Mouse (Mus musculus) stomach, postnatal 0 days (tissue): ENCODE measurements around the gene Mrtfa. TPM values are rescaled to one million over a fixed set of nuclear protein-coding genes. Genes with fewer than 3 reads are reported as not detected.
A peak's percentile ranks its signal among the peaks of the same experiment; 100 is the strongest.

Source experiments
- ATAC-seq: fragments of 200-750 bp; cut with Nextera tagmentation; 2 replicates; pipeline ENCODE4 v1.8.0; 2017; ENCODE audit not compliant: low FRiP score, low TSS enrichment
- DNase-seq: peaks from one replicate; pipeline ENCODE4 v3.0.0-alpha.2; 2016; ENCODE audit warnings: low spot score
- H3K27ac ChIP-seq: fragments of 300-500 bp; sonication (generic); replicated peaks from 2 replicates; pipeline ENCODE4 v1.5.1; 2014; ENCODE audit warnings: mild to moderate bottlenecking, control low read depth
- H3K27me3 ChIP-seq: fragments of 300-500 bp; sonication (generic); 2 replicates; pipeline ENCODE4 v1.6.1; 2014; ENCODE audit warnings: low read length; ENCODE audit not compliant: control insufficient read depth, insufficient read depth
- H3K36me3 ChIP-seq: fragments of 300-500 bp; sonication (generic); 2 replicates; pipeline ENCODE4 v1.6.1; 2014; ENCODE audit warnings: low read length, mixed read lengths; ENCODE audit not compliant: control insufficient read depth, insufficient read depth
- H3K4me1 ChIP-seq: fragments of 300-500 bp; sonication (generic); replicated peaks from 2 replicates; pipeline ENCODE4 v1.6.1; 2014; ENCODE audit warnings: antibody characterized with exemption; ENCODE audit not compliant: control insufficient read depth, insufficient read depth
- H3K4me2 ChIP-seq: fragments of 300-500 bp; sonication (generic); replicated peaks from 2 replicates; pipeline ENCODE4 v1.6.1; 2014; ENCODE audit warnings: low read depth, mild to moderate bottlenecking, control low read depth, moderate library complexity
- H3K4me3 ChIP-seq: fragments of 300-500 bp; sonication (generic); 2 replicates; pipeline ENCODE4 v1.5.1; 2014; ENCODE audit warnings: low read depth, low read length, control low read depth
- H3K9ac ChIP-seq: fragments of 300-500 bp; sonication (generic); 2 replicates; pipeline ENCODE4 v1.6.1; 2014; ENCODE audit warnings: mild to moderate bottlenecking, low read length, control low read depth, mixed read lengths
- H3K9me3 ChIP-seq: fragments of 300-500 bp; sonication (generic); 2 replicates; pipeline ENCODE4 v1.6.1; 2016; ENCODE audit warnings: low read length; ENCODE audit not compliant: control insufficient read depth
- CTCF ChIP-seq: IDR thresholded peaks from 2 replicates; pipeline ENCODE4 v1.5.1; 2016; ENCODE audit warnings: antibody characterized with exemption, low read depth, mild to moderate bottlenecking, moderate library complexity
- EP300 ChIP-seq: optimal IDR thresholded peaks from 2 replicates; pipeline ENCODE3; 2016; ENCODE audit warnings: antibody characterized with exemption
- WGBS: fragments of 180-500 bp; shearing (Covaris S2); extraction: QIAGEN DNeasy Blood & Tissue Kit; methylation state at CpG from one replicate; pipeline ENCODE4 v1.1.7; 2014; 5-methylcytosine and 5-hydroxymethylcytosine counted together
- polyA plus RNA-seq: library from polyadenylated mRNA; unstranded; fragments of >200 nt; fragmentation: Nextera tagmentation; extraction: Ambion mirVana; gene quantifications from 2 replicates; pipeline ENCODE4 v1.2.1, GENCODE M21; 2015

The Mrtfa gene
- polyA plus RNA-seq, 1 experiment from 2014 or later, result 12.6 TPM

GRCm38 (mm10) chr15:81016488-81016887 lies 174.1 kb downstream of the Mrtfa start:
- no peaks in the 10 kb centered on the region for H3K9me3 ChIP-seq
- no peaks in the 10 kb centered on the region for H3K4me1 ChIP-seq
- 77% methylated on average over 10 of the region's 10 CpGs for WGBS
- DNase-seq (no peak), ATAC-seq (no peak)
- H3K4me2 ChIP-seq, result no peak overlapping the region
- no peak overlapping the region for H3K9ac ChIP-seq
- no peak for TF ChIP-seq EP300
- no peak for TF ChIP-seq CTCF
- no peak overlapping the region for H3K27ac ChIP-seq
- H3K36me3 ChIP-seq, result peaks cover 57% of the 10 kb centered on the region
- H3K27me3 ChIP-seq, result no peaks in the 10 kb centered on the region
- no peak overlapping the region for H3K4me3 ChIP-seq

GRCm38 (mm10) chr15:81015068-81015744 lies 175.4 kb downstream of the Mrtfa start:
- 70% methylated on average over 5 of the region's 5 CpGs for WGBS
- DNase-seq (no peak), ATAC-seq (no peak; the same call in 1 of the 2 replicates)
- H3K4me2 ChIP-seq, result no peak overlapping the region
- no peak overlapping the region; the same call in 1 of the 2 replicates for H3K27ac ChIP-seq
- H3K9me3 ChIP-seq, result no peaks in the 10 kb centered on the region
- H3K9ac ChIP-seq, result no peak overlapping the region
- no peaks in the 10 kb centered on the region for H3K4me1 ChIP-seq
- TF ChIP-seq EP300 (no peak), CTCF (no peak)
- H3K4me3 ChIP-seq, result no peak overlapping the region
- H3K36me3 ChIP-seq, result peaks cover 66% of the 10 kb centered on the region
- H3K27me3 ChIP-seq, result no peaks in the 10 kb centered on the region

DNA sequence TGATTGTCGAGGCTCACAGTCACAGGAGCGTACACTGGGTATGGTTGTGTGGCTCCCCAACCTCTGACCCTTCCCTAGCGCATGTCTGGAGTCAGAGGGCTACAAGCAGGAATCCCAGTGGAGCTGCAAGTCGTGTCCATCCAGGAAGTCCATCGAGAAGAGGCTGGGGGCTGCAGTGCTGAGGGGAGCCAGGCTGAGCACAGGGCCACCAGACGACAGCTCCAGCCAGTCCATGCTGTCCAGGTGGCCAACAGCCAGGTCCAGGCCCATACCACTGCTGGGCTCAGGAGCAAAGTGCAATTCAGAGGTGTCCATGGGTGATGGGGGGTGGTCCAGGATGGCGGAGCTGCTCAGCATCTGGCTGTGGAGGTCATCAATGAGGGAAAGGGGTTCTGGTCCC lies 177.4 kb downstream of the Mrtfa start:
- 91% methylated on average over 7 of the region's 7 CpGs for WGBS
- no peak overlapping the region for H3K27ac ChIP-seq
- H3K4me3 ChIP-seq, result no peak overlapping the region
- DNase-seq (no peak), ATAC-seq (no peak)
- no peak overlapping the region for H3K4me2 ChIP-seq
- TF ChIP-seq CTCF (no peak), EP300 (no peak)
- H3K36me3 ChIP-seq, result peaks cover 68% of the 10 kb centered on the region
- H3K9ac ChIP-seq, result no peak overlapping the region
- no peaks in the 10 kb centered on the region for H3K9me3 ChIP-seq
- no peaks in the 10 kb centered on the region for H3K4me1 ChIP-seq
- H3K27me3 ChIP-seq, result no peaks in the 10 kb centered on the region

DNA sequence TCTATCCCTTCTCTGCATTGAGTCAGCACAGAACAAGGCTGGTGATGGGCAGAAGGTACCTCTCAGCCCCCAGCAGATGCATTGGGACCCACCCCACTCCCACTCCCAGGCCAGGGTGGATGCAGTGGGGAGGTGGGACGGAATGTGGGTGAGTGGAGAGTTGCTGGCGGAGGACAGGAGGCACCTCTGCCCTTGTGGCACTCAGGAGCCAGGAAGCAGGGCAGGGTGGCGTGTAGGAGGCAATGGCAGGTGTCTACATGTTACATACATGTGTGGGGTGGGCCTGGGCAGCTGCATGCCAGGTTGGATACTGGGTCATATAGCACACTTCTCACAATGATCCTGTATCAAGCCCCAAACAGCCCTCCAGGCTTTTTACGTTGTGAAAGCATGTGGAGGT lies 178.2 kb downstream of the Mrtfa start:
- WGBS, result 82% methylated on average over 4 of the region's 4 CpGs
- ATAC-seq, result no peak
- DNase-seq, result no peak

DNA sequence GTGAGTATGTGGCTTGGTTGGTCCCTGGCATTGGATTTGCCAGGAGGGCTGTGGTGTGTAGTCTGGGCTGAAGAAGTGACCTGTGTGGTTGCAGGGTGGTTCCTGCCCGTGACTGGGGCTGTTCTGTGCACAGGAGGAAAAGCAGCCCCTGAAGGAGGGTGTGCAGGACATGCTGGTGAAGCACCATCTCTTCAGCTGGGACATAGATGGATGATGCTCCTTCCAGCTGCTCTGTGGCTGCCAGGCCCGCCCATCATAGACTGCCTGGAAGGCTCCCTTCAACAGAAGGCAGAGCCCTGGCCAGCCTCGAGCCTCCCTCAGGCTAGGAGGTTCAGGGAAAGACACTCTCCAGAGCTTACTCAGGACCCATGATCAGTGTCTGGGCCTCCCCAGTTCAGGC lies 179.0 kb downstream of the Mrtfa start:
- no peak for TF ChIP-seq CTCF
- TF ChIP-seq EP300, result no peak
- H3K36me3 ChIP-seq, result peaks cover 54% of the 10 kb centered on the region

More for the DNA sequence above, 178.2 kb downstream of the Mrtfa start:
- Histone ChIP-seq H3K4me3 (no peak overlapping the region), H3K4me1 (no peaks in the 10 kb centered on the region), H3K27me3 (no peaks in the 10 kb centered on the region), H3K9me3 (no peaks in the 10 kb centered on the region), H3K27ac (0 out of 2 replicates have a peak overlapping the region, but pooled peaks have one; percentile 40), H3K36me3 (peaks cover 59% of the 10 kb centered on the region), H3K4me2 (no peak overlapping the region), H3K9ac (no peak overlapping the region)
- TF ChIP-seq CTCF, result no peak
- TF ChIP-seq EP300, result no peak

GRCm38 (mm10) chr15:81010114-81010513 lies 180.4 kb downstream of the Mrtfa start:
- Histone ChIP-seq H3K9me3 (no peaks in the 10 kb centered on the region), H3K9ac (no peak overlapping the region), H3K4me2 (no peak overlapping the region), H3K4me1 (no peaks in the 10 kb centered on the region), H3K27me3 (no peaks in the 10 kb centered on the region), H3K4me3 (no peak overlapping the region), H3K36me3 (peaks cover 45% of the 10 kb centered on the region), H3K27ac (no peak overlapping the region)
- ATAC-seq, result no peak
- no peak for TF ChIP-seq EP300
- no peak for TF ChIP-seq CTCF
- no peak for DNase-seq
- 69% methylated on average over 7 of the region's 7 CpGs for WGBS

More for the DNA sequence above, 179.0 kb downstream of the Mrtfa start:
- H3K27me3 ChIP-seq, result no peaks in the 10 kb centered on the region
- ATAC-seq, result no peak
- H3K4me2 ChIP-seq, result no peak overlapping the region
- no peaks in the 10 kb centered on the region for H3K9me3 ChIP-seq
- H3K4me1 ChIP-seq, result no peaks in the 10 kb centered on the region
- no peak overlapping the region for H3K4me3 ChIP-seq
- 47% methylated on average over 3 of the region's 3 CpGs for WGBS
- no peak overlapping the region for H3K9ac ChIP-seq
- peak; percentile 13 for DNase-seq
- H3K27ac ChIP-seq, result no peak overlapping the region
